Mouse (Mus musculus) cerebellum, postnatal 10 days (tissue): Measurements from ENCODE around the gene Pld4.

Experiments
- DNase-seq, 2 experiments: peaks; one replicate each; pipeline ENCODE4 v3.0.0; 2021; ENCODE audit warnings: mixed read lengths in 2 of 2

The Pld4 gene

DNA sequence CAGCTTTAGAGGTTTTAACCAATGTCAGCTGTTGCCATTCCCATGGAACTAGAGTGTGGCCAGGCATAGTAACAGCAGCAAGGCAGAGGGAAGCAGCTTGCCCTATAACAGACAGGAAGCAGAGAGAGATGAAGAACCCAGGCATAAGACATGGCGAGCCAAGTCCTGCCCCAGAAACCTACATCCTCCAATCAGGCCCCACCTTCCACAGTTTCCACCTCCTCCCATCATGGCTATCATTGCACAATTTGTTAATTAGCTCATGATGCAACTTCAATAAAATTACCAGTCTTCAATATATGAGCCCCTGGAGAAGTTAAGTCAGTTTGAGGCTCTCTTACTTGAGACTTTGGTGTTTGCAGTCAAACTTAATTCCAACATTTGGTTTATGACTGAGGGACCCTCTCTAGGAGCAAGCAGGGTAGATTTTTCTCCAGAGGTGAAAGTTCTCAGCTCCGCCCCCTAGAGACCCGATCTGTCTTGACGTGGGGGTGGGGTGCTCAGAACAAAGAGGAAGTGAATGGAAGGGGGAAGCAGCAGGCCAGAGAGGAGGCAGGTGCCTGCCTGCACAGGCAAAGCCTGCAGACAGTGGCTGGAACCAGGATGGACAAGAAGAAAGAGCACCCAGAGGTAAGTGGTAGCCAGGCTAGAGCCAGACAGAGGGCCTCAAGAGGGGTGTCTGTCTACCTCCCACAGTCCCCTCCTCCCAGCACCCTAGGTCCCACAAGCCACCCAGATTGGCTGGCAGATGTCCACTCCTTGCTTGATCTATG, at the start of gene Pld4:
Gene Pld4 (plus strand): TSS at position 502 of the 773 bp plus-strand sequence.
- DNase-seq = no peak

DNA sequence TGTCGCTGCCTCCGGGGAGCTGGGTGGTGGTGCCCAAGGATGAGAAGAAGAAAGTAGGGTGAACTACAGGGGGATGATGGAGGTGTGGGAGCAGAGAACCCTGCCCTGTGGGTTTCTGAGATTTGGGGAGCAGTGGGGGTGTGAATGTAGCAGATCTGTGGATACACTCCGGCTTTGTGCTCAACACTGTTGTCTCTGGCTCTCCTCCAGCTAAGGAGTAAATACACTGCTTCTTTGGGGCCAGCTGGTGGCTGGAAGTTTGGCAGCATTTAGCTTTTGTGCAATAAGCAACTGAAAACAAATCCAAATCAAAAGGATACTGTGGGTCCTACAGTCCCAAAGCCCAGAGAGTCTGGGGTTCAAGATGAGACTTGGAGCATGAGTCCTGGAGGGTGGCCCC, 46.5 kb upstream of the Pld4 start:
- DNase-seq = peak; percentile 41 to 61

DNA sequence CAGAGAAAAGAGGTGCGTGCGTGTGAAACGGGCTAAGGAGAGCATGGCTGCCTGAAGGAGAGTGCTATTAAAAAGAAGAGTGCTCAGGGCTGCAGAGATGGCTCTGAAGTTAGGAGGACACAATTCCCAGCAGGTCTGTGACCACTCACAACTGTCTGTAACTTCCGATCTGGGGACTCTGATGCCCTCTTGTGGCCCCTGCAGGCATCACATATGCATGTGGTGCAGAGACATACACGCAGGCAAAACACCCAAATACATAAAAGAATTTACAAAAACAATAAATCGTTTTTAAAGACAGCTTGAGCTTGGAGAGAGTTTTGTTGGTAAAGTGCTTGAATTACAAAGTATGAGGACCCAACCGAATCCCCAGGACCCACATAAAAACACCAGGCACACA, 43.3 kb upstream of the Pld4 start:
- peak; percentile 74 to 75 for DNase-seq

DNA sequence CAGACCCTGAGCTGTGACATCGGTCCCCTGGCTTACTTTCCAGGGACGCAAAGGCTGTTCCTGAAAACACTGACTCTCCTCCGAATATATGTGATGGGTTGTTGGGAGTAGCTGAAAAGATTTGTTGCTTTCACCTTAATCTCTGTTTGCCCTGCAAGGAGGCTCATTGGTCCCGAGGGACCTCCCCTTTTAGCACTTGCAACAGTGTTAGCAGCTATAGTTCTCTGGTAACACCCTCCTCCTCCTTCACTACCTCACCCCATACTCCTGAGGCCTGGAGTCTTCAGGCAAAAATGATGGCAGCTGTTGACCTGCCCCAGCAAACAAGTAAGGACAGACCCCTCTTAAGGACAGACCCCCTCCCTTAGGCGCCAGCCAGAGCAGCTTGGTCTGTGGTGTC, 41.5 kb upstream of the Pld4 start:
- no peak for DNase-seq

DNA sequence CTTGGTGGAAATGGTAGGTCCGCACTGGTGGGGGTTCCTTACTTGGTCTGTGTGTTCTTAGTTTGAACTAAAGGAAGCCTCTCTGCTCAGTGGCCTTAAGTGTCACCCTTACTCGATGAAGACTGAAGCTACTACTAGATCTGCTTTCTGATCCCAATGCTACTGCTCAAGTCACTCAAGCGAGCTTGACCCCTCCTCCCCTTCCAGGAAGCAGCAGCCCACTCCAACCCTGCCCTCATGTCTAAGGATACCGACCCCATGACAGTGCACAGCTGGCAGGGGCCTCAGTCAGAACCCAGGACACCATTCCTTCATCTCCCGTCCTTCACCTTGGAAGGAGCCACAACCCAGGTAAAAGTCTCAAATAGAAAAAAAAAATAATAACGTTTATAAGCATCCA, 40.2 kb upstream of the Pld4 start, which contains the start of gene Cep170b:
Gene Cep170b (plus strand): TSS at position 240 of the 400 bp plus-strand sequence.
- DNase-seq = no peak

DNA sequence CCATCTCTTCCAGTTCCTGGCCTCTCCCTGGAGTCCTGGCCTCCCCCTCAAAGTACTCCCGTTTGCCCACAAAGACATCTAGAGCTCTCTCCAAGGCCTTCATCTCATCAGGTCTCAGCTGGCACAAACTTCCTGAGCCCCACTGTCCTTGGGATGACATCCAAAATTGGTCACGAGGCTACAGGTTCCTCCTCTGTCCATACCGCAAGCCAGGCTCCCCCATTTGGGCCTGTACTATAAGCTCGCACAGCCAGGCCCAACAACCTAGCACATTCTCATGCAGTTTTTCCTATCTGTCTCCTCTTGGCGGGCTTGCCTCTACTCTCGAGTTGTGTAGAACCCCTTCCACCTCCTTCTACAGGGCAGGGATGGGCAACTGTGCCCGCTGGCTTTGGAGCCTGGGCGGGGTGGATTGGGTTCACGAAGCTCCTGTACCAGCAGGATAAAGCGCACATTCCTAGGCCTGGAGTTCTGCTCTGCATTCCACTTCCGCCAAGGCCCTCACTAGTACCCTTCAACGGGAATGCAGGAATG, 39.5 kb upstream of the Pld4 start:
- DNase-seq = peak in 1 of 2 experiments; percentile 32

DNA sequence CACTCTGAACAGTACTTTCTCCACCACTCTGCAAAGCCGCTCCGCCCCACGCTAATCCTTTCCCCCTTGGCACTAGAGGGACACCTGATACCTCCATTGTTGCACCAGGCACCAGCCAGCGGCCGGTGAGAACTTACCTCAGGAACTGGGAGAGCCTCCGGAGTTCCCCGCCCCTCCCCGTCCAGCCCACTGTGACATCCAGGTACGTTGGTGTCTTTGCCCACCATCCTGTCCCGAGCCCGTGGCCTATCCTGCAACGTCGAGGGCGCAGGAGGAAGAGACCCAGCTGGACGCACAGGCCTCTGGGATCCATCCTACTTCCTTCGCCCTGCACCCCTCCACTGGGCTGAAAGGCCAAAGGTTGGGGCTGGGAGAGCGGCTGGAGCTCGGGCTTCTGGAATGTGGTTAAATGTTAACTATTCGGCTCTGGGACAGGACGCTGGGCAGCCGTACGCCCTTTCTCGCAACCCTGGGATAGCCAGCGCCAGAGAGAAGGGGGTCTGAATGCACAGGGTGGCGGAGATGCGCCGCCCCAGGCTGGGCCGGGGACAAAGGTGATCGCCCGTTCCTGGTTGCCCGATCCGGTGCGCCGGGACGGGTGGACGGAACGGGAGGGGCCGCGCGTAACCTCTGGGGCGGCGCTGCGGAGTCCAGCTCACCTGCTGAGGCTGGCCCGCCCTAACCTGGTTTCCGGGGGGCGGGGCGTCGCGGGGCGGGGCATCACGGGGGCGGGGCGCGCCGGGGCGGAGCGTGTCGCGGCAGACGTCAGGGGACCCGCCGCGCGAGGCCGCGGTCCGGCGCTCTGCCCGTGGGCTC, 38.8 kb upstream of the Pld4 start:
- DNase-seq = peak; percentile 83 to 85

DNA sequence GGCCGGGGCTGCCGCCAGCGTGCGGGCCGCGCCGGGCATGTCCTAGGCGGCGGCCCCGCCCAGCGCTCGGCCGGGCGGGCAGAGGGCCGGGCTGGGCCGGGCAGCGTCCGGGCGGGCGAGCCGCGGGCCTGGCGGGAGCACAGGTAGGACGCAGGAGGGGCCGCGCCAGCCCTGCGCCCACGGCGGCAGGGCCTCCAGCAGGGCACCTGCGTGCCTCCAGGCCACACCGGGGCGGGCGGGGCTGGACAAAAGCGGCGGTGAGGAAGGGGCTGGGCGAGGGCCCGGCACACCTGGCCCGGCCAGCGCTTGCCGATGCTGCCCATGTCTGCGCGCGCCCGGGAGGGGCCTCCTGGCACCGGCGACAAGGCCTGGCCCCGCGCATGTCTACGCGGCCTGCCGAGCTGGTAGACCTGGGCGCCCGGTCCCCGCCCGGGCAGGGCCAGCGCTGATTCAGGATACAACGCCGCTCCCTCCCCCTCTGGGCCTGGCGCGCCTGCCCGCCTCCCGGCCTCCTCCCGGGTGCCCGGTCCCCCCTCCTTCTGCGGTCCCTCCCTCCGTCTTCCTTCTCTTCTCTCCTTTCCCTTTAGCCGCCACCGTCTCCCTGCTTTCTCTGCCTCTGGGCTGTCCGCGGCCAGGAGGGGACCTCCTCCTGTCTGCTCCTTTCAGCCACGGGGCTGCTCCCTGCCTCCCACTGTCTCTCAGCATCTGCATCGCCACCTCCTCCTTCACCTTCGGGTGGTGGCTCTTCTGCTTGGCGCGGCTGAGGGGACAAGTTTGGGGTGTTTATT, 38.0 kb upstream of the Pld4 start:
- DNase-seq = peak; percentile 79 to 80

DNA sequence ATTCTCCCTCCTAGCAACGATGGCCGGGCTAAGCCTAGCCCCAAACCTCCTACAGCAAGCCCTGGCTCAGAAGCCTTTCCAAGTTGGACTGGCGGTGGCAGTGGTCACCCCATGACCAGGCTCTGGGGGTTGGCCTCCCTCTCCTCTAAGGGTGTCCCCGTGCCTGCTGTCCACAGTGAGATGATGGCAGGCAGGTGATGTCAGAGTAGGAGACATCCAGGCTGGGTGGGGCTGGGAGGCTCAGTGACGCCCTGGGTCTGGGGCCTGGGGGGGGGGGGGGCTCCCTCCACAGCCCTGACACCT, 37.5 kb upstream of the Pld4 start:
- peak; percentile 46 to 52 for DNase-seq

DNA sequence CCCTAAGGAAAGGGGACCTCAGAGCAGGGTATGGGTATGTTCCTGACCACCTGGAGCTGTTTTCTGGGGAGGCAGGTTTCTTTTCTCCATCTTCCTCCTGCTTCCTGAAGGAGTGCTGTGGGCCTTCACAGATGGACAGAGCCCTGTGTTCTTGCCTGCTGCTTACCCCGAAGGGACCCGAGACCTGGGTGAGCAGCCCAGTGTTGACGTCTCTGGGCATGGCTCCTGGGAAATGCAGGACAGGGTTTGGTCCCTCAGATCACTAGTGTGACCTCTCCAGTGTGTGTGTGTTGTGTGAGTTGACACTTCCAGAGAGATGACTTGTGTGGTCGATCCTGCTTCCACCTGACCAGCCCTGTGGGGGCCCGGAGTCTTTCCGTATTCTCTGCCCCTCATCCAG, 37.0 kb upstream of the Pld4 start:
- DNase-seq = no peak

DNA sequence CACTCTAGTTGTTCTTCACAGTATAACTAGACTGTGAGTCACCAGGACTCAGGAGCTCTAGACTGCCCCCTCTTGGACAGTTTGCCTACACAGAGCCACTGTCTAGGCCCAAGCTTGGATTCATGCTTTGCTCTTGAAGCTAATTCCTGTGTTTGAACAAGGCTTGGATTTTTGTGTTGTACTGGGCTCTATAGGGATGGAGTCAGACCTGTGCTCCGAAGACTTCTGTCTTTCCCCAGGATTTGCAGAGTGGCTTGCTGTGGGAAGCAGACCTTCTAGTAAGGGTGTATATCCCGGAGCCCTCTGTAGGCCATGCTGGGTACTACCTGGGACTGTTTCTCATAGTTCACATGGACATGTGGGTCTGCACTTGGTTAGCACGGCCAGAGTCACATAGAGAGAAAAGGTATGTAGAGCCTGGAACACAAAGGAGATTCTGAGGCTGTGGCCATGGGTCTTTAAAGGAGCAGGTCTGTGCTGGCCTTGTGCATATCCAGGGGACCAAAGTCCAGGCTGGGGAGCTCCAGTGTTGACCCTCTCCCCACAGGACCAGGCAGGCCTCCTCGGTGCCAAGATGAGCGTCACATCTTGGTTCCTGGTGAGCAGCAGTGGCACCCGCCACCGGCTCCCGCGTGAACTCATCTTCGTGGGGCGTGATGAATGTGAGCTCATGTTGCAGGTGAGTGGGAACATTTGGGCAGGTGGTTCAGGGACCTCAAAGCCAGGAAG, 36.2 kb upstream of the Pld4 start:
- DNase-seq = peak; percentile 92 to 93

DNA sequence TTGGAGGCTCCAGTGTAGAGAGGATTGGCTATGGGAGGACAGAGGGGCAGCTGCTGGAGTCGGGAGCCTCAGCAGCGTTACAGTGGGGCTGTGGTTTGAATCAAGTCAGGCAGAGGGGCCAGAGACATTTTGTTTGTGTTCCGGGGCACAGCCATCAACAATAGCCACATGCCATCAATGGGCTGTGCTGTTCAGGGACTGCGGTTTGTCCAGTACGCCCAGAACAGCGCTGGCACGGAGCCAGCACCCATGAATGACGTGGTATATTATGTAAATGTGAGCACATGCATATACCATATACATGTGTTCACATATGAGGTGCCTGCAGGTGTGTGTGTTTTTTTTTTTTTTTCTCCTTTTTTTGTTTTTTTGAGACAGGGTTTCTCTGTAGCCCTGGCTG, 32.7 kb upstream of the Pld4 start:
- no peak for DNase-seq

DNA sequence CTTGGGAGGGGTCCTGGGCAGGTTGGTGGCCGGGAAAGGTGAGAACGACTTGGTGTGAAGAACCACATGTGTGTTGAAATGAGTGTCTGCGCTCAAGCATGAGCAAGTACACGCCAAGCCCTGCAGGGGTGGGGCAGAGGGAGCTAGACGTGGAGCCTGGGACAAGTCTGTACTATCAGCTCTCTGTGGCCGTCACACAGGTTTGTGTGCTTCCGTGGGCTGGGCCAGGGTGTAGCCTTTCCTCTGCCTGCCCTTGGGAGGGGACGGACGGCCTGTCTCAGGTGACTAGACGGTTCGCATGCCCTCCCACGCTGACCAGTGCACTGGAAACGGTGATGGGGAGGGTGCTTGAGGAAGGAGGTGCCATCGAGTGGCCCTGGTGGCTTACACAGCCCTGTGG, 29.6 kb upstream of the Pld4 start:
- DNase-seq = no peak

DNA sequence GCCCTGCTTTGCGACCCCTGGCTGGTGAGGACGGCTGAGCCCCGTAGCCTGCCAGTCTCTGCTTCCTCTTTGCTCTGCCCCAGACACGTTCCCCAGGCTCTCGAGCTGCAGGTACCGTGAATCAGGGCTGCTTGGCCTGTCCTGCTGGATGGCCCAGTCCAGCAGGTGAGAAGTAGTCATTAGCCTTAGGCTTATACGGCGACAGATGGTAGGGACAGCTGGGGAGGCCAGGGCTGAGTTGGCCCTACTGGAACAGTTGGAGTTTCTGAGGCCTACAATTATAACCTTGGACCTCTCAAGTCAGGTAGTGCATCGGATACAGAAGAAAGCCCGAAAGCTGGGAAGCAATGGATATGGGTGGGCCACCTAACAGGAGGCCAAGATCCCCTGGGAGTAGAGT, 27.9 kb upstream of the Pld4 start:
- peak; percentile 36 to 47 for DNase-seq

DNA sequence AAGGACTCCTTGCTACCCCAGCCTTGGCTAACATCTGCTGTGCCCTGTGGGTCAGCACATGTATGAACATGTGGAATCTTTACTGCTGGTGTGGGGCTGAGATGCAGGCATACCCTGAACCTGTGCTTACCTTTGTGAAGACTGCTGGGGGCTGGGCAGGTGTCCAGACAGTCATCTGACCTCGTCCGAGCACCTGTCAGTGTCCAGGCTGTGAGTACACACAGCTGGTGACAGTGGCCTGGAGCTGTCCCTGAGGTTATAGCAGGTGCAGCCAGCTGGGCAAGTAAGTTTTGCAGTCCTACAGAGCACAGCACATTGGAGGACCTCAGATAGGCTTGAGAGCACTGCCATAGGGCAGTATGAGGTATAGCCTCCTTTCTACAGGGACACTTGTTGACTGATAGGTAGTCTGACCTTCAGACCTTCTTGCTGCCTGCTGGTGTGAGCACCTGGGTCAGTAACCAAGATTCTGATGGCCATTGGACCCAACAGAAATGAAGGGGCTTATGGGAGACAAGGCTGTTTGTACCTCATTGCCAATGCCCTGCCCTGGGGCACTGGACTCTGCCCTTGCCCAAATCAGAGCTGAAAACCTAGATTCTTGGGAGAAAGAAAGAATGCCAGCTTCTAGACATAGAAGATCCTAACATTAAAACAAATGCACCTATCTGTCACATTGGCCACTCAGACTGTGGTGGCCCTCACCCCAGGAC, 26.2 kb upstream of the Pld4 start:
- DNase-seq = peak in 1 of 2 experiments; percentile 34

DNA sequence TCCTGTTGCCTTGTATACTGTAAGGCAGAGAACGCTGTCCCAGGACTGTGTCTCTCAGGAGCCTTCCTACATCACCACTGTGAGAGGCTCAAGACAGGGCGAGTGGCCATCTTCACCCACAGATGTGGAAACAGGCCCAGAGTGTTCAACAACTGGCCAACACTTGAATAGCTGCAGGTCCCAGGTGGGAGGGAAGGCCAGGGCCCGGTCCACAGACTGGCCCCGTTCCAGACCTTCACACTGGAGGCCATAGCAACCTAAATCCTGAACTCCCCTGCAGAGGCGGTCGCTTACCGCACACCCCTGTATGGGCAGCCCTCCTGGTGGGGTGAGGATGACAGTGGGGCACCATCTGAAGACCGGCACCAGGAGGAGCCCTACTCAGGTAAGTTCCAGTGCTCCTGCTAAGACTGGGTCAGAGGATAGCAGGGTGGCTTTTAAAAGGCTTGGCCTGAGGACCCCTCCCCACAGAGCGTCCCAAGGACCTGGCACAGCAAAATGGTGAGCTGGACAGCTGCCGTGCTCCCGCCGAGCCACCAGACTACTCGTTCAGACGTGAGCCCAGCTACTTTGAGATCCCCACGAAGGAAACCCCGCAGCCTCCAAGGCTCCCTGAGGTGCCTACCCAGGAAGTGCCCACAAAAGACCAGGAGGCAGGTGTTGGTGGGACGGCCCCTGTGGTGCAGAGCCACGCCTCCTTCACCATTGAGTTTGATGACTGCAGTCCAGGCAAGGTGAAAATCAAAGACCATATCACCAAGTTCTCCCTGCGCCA, 25.4 kb upstream of the Pld4 start:
- DNase-seq = peak; percentile 44 to 51

DNA sequence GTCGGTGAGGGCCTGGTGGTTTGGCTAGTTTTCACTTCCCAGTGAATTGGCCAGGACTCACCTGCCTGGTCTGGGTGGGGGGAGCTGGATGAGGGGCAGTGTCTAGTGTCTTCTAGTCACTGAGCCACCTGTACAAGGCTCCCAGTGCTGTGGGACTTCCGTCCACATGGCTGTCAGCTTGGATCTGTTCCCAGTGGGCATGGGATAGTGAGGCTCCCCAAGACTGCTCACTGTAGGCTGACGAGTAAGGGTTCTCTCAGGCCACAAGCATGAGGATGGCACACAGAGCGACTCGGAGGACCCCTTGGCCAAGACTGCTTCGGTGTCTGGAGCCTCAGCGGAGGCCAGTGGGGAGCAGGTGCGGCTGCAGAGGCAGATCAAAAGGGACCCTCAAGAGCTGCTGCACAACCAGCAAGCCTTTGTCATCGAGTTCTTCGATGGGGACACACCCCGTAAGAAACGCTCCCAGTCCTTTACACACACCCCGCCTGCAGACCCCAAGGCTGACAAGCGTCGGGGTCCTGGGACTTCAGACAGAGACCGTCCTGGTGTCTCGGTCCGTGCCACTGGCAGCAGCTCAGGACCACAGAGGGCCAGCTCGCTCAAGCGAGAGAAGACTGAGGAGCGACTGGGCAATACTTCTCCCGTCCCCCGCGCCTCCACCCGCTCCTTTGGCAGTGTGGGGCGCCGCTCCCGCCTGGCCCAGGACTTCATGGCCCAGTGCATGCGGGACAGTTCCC, 24.4 kb upstream of the Pld4 start:
- DNase-seq = peak; percentile 81 to 84

DNA sequence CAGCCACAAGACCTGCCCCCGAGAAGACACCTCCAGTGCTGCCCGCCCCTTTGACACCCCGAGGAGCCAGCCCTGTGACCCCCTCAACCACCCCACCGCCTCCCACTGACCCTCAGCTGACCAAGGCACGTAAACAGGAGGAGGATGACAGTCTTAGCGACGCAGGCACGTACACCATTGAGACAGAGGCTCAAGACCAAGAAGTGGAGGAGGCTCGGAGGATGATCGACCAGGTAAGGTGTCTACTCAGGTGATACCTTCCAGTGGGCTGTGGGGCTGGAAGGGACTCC, 23.9 kb upstream of the Pld4 start:
- no peak for DNase-seq

DNA sequence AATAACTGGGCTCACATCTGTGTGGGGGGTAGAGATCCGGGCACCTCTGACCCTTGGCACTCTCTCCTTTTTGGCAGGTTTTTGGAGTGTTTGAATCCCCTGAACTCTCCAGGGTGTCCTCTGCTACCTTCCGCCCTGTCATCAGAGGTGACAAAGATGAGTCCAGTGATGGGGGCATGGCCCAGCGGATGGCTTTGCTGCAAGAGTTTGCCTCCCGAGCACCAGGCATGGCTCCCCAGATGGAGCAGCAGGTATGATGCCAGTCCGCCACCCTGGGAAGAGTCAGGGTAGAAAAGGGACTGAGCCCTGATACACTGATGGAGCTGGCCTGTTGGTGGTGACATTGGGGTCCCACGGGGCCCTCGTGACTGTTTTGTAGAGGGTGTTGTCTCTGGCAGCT, 23.4 kb upstream of the Pld4 start:
- peak in 1 of 2 experiments; percentile 52 for DNase-seq

DNA sequence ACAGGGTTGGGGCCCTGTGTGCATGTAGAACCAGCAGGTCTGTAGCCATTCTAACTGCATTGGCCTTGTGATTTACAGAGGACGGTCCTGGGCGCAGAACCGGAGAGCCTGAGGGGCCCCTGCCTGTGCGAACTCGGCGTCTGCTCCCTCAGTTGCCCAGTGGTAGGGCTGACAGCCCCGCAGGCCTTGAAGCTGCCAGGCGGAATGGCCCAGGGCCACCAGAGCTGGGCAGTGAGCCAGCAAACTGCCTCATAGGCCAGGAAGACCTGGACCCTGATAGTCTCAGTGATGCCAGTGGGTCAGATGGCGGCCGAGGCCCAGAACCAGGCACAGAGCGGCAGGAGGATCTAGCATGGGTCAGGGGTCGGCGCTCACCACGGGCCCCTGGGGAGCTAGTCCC, 22.7 kb upstream of the Pld4 start:
- DNase-seq = peak; percentile 98
